Mouse (Mus musculus): Measurements from ENCODE around the gene Cnga4. TPM values are rescaled to one million over a fixed set of nuclear protein-coding genes. Genes with fewer than 3 reads are reported as not detected.

Gene Cnga4
- total and polyA plus RNA-seq, 3 experiments, result not detected

GRCm38 (mm10) chr7:105367268-105367667, 37.1 kb upstream of the Cnga4 start:
- DNase-seq (ENCODE audit: extremely low read depth), result no peak
- Histone ChIP-seq H3K27ac (ENCODE audit: insufficient read depth, low read depth) (no peak overlapping the region), H3K9ac (ENCODE audit: insufficient read depth, low read depth) (no peak overlapping the region), H3K9me3 (replicated peaks; ENCODE audit: low read length) (no peaks in the 10 kb centered on the region), H3K79me2 (replicated peaks; ENCODE audit: control insufficient read depth, extremely low read depth, insufficient read depth, poor library complexity, severe bottlenecking) (no peaks in the 10 kb centered on the region), H3K27me3 (replicated peaks) (no peaks in the 10 kb centered on the region), H3K4me1 (ENCODE audit: control insufficient read depth in 1 of 2, insufficient read depth in 2 of 2) (no peaks in the 10 kb centered on the region), H3K4me2 (ENCODE audit: insufficient read depth, low read depth, poor library complexity, severe bottlenecking) (no peak overlapping the region), H3K4me3 (replicated peaks in 1 of 3; ENCODE audit: low read depth in 2 of 3, low read length in 2 of 3, poor library complexity in 1 of 3) (no peak overlapping the region), H3K36me3 (replicated peaks in 1 of 2; ENCODE audit: control insufficient read depth in 1 of 2, insufficient read depth in 1 of 2, low read length in 1 of 2) (no peaks in the 10 kb centered on the region)
- dilution Hi-C loops (cut with MboI; ENCODE audit: extremely low pct_ligation_motif_present, extremely low pct_unique_long_range_greater_than_20kb, low sequenced_read_pairs) (no loop called here), in situ Hi-C loops (cut with MboI; ENCODE audit: low pct_ligation_motif_present, low pct_unique_long_range_greater_than_20kb, low sequenced_read_pairs) (no loop called here)
- TF ChIP-seq POLR2A (IDR thresholded peaks at IDR 0.05; ENCODE audit: low read depth, low read length) (no peak), KAT2A (IDR thresholded peaks at IDR 0.05; ENCODE audit: insufficient replicate concordance, low read length) (no peak), MAFK (IDR thresholded peaks at IDR 0.05; ENCODE audit: insufficient replicate concordance, low read length) (no peak), TBP (conservative IDR thresholded peaks at IDR 0.05; ENCODE audit: low read depth, low read length) (no peak), E2F4 (IDR thresholded peaks at IDR 0.05; ENCODE audit: insufficient replicate concordance, low read depth, low read length) (no peak), ZNF384 (IDR thresholded peaks at IDR 0.05; ENCODE audit: low read depth, low read length) (no peak), CHD2 (IDR thresholded peaks at IDR 0.05; ENCODE audit: low read length) (no peak), ZMIZ1 (IDR thresholded peaks at IDR 0.05; ENCODE audit: low read depth, low read length) (no peak), EP300 (IDR thresholded peaks at IDR 0.05; ENCODE audit: low read length) (no peak), RAD21 (IDR thresholded peaks at IDR 0.05; ENCODE audit: low read depth, low read length) (no peak), MAZ (IDR thresholded peaks at IDR 0.05; ENCODE audit: low read depth, low read length) (no peak), ETS1 (conservative IDR thresholded peaks at IDR 0.05; ENCODE audit: low read depth, low read length) (no peak), GABPA (IDR thresholded peaks at IDR 0.05; ENCODE audit: insufficient replicate concordance, low read depth, low read length) (no peak), TCF12 (IDR thresholded peaks at IDR 0.05; ENCODE audit: low read depth, low read length) (no peak), MYC (IDR thresholded peaks at IDR 0.05; ENCODE audit: low read depth, low read length) (no peak), IRF4 (IDR thresholded peaks at IDR 0.05; ENCODE audit: low read depth, low read length) (no peak), POLR2AphosphoS2 (IDR thresholded peaks at IDR 0.05; ENCODE audit: low read depth, low read length) (no peak), SMC3 (IDR thresholded peaks at IDR 0.05; ENCODE audit: low read depth, low read length) (no peak), JUN (IDR thresholded peaks at IDR 0.05; ENCODE audit: insufficient read depth, low read depth, low read length) (no peak), ELF1 (IDR thresholded peaks at IDR 0.05; ENCODE audit: low read depth, low read length) (no peak)

- in situ Hi-C loops (cut with MboI; ENCODE audit: low pct_ligation_motif_present, low pct_unique_long_range_greater_than_20kb, low sequenced_read_pairs), result no loop called here
- TF ChIP-seq RCOR1 (conservative IDR thresholded peaks at IDR 0.05; ENCODE audit: low read depth, low read length), result no peak
- no peak for TF ChIP-seq MXI1 (IDR thresholded peaks at IDR 0.05; ENCODE audit: low read depth, low read length)
- no peak for TF ChIP-seq CHD2 (IDR thresholded peaks at IDR 0.05; ENCODE audit: low read length)
- no peak for TF ChIP-seq POLR2AphosphoS2 (IDR thresholded peaks at IDR 0.05; ENCODE audit: low read depth, low read length)
- TF ChIP-seq NELFE (IDR thresholded peaks at IDR 0.05; ENCODE audit: low read depth, low read length), result no peak
- TF ChIP-seq JUN (IDR thresholded peaks at IDR 0.05; ENCODE audit: insufficient read depth, low read depth, low read length), result no peak
- no peak for TF ChIP-seq SIN3A (IDR thresholded peaks at IDR 0.05; ENCODE audit: low read length)
- no peak for TF ChIP-seq ZNF384 (IDR thresholded peaks at IDR 0.05; ENCODE audit: low read depth, low read length)
- no peak for TF ChIP-seq MAFK (IDR thresholded peaks at IDR 0.05; ENCODE audit: insufficient replicate concordance, low read length)
- no peak for TF ChIP-seq SMC3 (IDR thresholded peaks at IDR 0.05; ENCODE audit: low read depth, low read length)
- TF ChIP-seq UBTF (IDR thresholded peaks at IDR 0.05; ENCODE audit: low read depth, low read length), result no peak
Observed at GRCm38 (mm10) chr7:105367930-105368329, 36.4 kb upstream of the Cnga4 start, which contains the start of gene Olfr692. TSS of gene Olfr692 (plus strand) at chr7:105368230.

More at GRCm38 (mm10) chr7:105367930-105368329, 36.4 kb upstream of the Cnga4 start, which contains the start of gene Olfr692:
- no peaks in the 10 kb centered on the region for H3K36me3 ChIP-seq (replicated peaks in 1 of 2; ENCODE audit: control insufficient read depth in 1 of 2, insufficient read depth in 1 of 2, low read length in 1 of 2)
- no peak within 1 kb of the TSS for H3K4me3 ChIP-seq (replicated peaks in 1 of 3; ENCODE audit: low read depth in 2 of 3, low read length in 2 of 3, poor library complexity in 1 of 3)
- no peak within 1 kb of the TSS for H3K27ac ChIP-seq (ENCODE audit: insufficient read depth, low read depth)
- DNase-seq (ENCODE audit: extremely low read depth), result no peak
- H3K9me3 ChIP-seq (replicated peaks; ENCODE audit: low read length), result no peaks in the 10 kb centered on the region
- H3K4me2 ChIP-seq (ENCODE audit: insufficient read depth, low read depth, poor library complexity, severe bottlenecking), result no peak within 1 kb of the TSS
- H3K4me1 ChIP-seq (ENCODE audit: control insufficient read depth in 1 of 2, insufficient read depth in 2 of 2), result peaks cover 0 to 4% of the 10 kb centered on the region in 2 experiments; a peak in 2 of 4 replicates
- no peak within 1 kb of the TSS for H3K9ac ChIP-seq (ENCODE audit: insufficient read depth, low read depth)
- no peaks in the 10 kb centered on the region for H3K79me2 ChIP-seq (replicated peaks; ENCODE audit: control insufficient read depth, extremely low read depth, insufficient read depth, poor library complexity, severe bottlenecking)
- dilution Hi-C loops (cut with MboI; ENCODE audit: extremely low pct_ligation_motif_present, extremely low pct_unique_long_range_greater_than_20kb, low sequenced_read_pairs), result no loop called here
- no peaks in the 10 kb centered on the region for H3K27me3 ChIP-seq (replicated peaks)

Data from CH12.LX (cell line).